Mouse (Mus musculus): ENCODE data around the gene Slc44a4. TPM values are rescaled to one million over a fixed set of nuclear protein-coding genes. Genes with fewer than 3 reads are reported as not detected.
"Not testable (repeated sequence)": the region's sequence is repeated elsewhere in the genome, so short reads cannot be mapped to it uniquely, and the experiment has no call there.

Slc44a4 gene
- polyA plus RNA-seq, 1 experiment from 2014 or later, result not detected

GRCm38 (mm10) chr17:34893072-34893824, 21.0 kb upstream of the Slc44a4 start:
- WGBS, result 72% methylated on average over 12 of the region's 12 CpGs
- Histone ChIP-seq H3K9me3 (no peaks in the 10 kb centered on the region), H3K27me3 (no peaks in the 10 kb centered on the region), H3K9ac (peak overlapping the region; percentile 53; the same call in 1 of the 2 replicates), H3K4me2 (replicated peaks) (peak overlapping the region; percentile 89), H3K27ac (peak overlapping the region; percentile 56; the same call in 1 of the 2 replicates), H3K4me1 (peaks cover 31% of the 10 kb centered on the region), H3K36me3 (peaks cover 9% of the 10 kb centered on the region), H3K4me3 (peak overlapping the region; percentile 77)
- ATAC-seq (ENCODE audit: low FRiP score, low read depth), result no peak

DNA sequence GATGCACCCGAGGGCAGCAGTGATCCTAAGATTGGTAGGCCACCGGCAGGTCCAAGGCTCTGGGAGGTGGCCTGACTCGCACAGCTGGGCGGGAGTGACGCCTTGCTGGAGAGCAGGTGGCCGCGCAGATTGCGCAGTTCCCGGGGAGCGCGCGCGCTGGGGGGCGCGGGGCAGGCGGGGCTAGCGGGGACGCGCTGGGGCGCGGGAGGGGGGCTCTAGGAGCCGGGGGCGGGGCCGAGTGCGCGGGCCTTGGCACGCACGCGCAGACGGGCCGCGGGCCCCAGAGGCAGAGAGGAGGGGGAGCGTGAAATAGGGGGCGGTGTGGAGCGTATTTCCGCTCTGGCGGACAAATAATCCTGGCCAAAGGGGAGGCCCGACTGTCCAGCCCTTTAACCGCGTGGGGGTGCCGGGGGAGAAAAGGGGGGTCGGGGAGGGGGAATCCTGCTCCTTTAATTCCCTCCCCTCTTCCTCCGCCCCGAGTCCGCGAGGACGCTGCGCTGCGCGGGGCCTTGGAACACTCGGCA, 20.1 kb upstream of the Slc44a4 start:
- peaks cover 9% of the 10 kb centered on the region for H3K36me3 ChIP-seq
- WGBS, result 1% methylated on average over 27 of the region's 51 CpGs
- peak overlapping the region; percentile 89 for H3K4me2 ChIP-seq (replicated peaks)
- peak overlapping the region; percentile 77 for H3K4me3 ChIP-seq
- H3K4me1 ChIP-seq, result peaks cover 31% of the 10 kb centered on the region
- H3K9me3 ChIP-seq, result no peaks in the 10 kb centered on the region
- peak overlapping the region; percentile 90 for H3K9ac ChIP-seq
- ATAC-seq (ENCODE audit: low FRiP score, low read depth), result peak; percentile 88
- peak overlapping the region; percentile 90 for H3K27ac ChIP-seq
- no peaks in the 10 kb centered on the region for H3K27me3 ChIP-seq

- Histone ChIP-seq H3K27ac (peak overlapping the region; percentile 90), H3K4me2 (replicated peaks) (peak overlapping the region; percentile 89), H3K4me1 (peaks cover 36% of the 10 kb centered on the region), H3K27me3 (no peaks in the 10 kb centered on the region), H3K9ac (peak overlapping the region; percentile 90), H3K9me3 (no peaks in the 10 kb centered on the region), H3K4me3 (peak overlapping the region; percentile 77), H3K36me3 (peaks cover 9% of the 10 kb centered on the region)
- WGBS, result 9% methylated on average over 49 of the region's 51 CpGs
- peak; percentile 10 for ATAC-seq (ENCODE audit: low FRiP score, low read depth)
Observed at GRCm38 (mm10) chr17:34894801-34895530, 19.3 kb upstream of the Slc44a4 start.

DNA sequence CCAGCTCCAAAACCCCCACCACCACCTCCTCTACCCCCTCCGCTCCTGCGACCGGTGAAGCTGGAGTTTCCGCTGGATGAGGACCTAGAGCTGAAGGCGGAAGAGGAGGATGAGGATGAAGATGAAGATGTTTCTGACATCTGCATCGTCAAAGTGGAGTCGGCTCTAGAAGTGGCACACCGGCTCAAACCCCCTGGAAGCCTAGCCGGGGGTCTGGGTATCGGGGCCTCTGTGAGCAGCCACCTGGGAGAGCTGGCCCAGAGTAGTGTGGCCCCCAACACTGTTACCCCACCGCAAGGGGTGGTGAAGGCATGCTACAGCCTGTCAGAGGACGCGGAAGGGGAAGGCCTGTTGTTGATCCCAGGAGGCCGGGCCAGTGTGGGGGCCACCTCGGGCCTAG, 18.5 kb upstream of the Slc44a4 start:
- peak overlapping the region; percentile 90 for H3K9ac ChIP-seq
- 96% methylated on average over 15 of the region's 15 CpGs for WGBS

GRCm38 (mm10) chr17:34896366-34896765, 17.9 kb upstream of the Slc44a4 start:
- H3K36me3 ChIP-seq, result peaks cover 13% of the 10 kb centered on the region
- H3K4me2 ChIP-seq (replicated peaks), result peak overlapping the region; percentile 89
- H3K9me3 ChIP-seq, result no peaks in the 10 kb centered on the region
- peak overlapping the region; percentile 77; the same call in 1 of the 2 replicates for H3K4me3 ChIP-seq
- no peak overlapping the region for H3K9ac ChIP-seq
- H3K27me3 ChIP-seq, result no peaks in the 10 kb centered on the region
- ATAC-seq (ENCODE audit: low FRiP score, low read depth), result no peak
- WGBS, result 89% methylated on average over 17 of the region's 17 CpGs
- peaks cover 44% of the 10 kb centered on the region for H3K4me1 ChIP-seq
- H3K27ac ChIP-seq, result no peak overlapping the region

More for the DNA sequence above, 18.5 kb upstream of the Slc44a4 start:
- H3K27me3 ChIP-seq, result no peaks in the 10 kb centered on the region
- no peak for ATAC-seq (ENCODE audit: low FRiP score, low read depth)
- peak overlapping the region; percentile 77 for H3K4me3 ChIP-seq
- peaks cover 44% of the 10 kb centered on the region for H3K4me1 ChIP-seq
- H3K4me2 ChIP-seq (replicated peaks), result peak overlapping the region; percentile 89
- H3K9me3 ChIP-seq, result no peaks in the 10 kb centered on the region
- peaks cover 9% of the 10 kb centered on the region for H3K36me3 ChIP-seq
- peak overlapping the region; percentile 90 for H3K27ac ChIP-seq

- peak overlapping the region; percentile 96 for H3K4me2 ChIP-seq (replicated peaks)
- H3K27me3 ChIP-seq, result no peaks in the 10 kb centered on the region
- peak overlapping the region; percentile 98 for H3K9ac ChIP-seq
- H3K4me3 ChIP-seq, result peak overlapping the region; percentile 92
- peaks cover 44% of the 10 kb centered on the region for H3K4me1 ChIP-seq
- no peak for ATAC-seq (ENCODE audit: low FRiP score, low read depth)
- peak overlapping the region; percentile 95 for H3K27ac ChIP-seq
- 23% methylated on average over 10 of the region's 10 CpGs for WGBS
- H3K9me3 ChIP-seq, result no peaks in the 10 kb centered on the region
- peaks cover 23% of the 10 kb centered on the region for H3K36me3 ChIP-seq
Observed at GRCm38 (mm10) chr17:34897373-34898159, 16.7 kb upstream of the Slc44a4 start.

- peak; percentile 48 for ATAC-seq (ENCODE audit: low FRiP score, low read depth)
- Histone ChIP-seq H3K4me2 (replicated peaks) (peak within 1 kb of the TSS; percentile 96), H3K27me3 (no peaks in the 10 kb centered on the region), H3K9ac (peak within 1 kb of the TSS; percentile 98), H3K9me3 (no peaks in the 10 kb centered on the region), H3K4me1 (peaks cover 44% of the 10 kb centered on the region), H3K27ac (peak within 1 kb of the TSS; percentile 95), H3K4me3 (peak within 1 kb of the TSS; percentile 92), H3K36me3 (peaks cover 29% of the 10 kb centered on the region)
- 0% methylated on average over 27 of the region's 44 CpGs for WGBS
Observed at GRCm38 (mm10) chr17:34898160-34898586, 16.1 kb upstream of the Slc44a4 start, which contains the start of the genes C2 and Ehmt2. TSS of gene C2 (minus strand) at chr17:34898265. TSS of gene Ehmt2 (plus strand) at chr17:34898469.

DNA sequence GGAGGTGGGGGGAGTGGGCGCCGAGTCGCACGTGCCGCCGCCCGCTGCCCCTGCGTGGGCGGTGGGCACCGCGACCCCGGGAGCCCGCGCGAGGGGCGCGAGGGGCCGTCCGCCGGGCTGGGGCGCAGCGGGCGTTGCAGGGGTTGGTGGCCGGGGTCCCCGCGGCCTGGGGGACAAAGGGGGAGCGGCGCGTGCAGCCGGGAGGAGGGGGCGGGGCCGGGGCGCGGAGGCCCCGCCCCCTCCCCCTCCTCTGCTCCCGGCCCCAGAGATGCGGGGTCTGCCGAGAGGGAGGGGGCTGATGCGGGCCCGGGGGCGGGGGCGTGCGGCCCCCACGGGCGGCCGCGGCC, 15.6 kb upstream of the Slc44a4 start:
- peaks cover 41% of the 10 kb centered on the region for H3K4me1 ChIP-seq
- 0% methylated on average over 7 of the region's 47 CpGs for WGBS
- H3K4me3 ChIP-seq, result peak overlapping the region; percentile 92
- H3K9me3 ChIP-seq, result no peaks in the 10 kb centered on the region
- no peaks in the 10 kb centered on the region for H3K27me3 ChIP-seq
- H3K27ac ChIP-seq, result peak overlapping the region; percentile 95
- no peak for ATAC-seq (ENCODE audit: low FRiP score, low read depth)
- peak overlapping the region; percentile 98 for H3K9ac ChIP-seq
- peak overlapping the region; percentile 96 for H3K4me2 ChIP-seq (replicated peaks)
- peaks cover 34% of the 10 kb centered on the region for H3K36me3 ChIP-seq

DNA sequence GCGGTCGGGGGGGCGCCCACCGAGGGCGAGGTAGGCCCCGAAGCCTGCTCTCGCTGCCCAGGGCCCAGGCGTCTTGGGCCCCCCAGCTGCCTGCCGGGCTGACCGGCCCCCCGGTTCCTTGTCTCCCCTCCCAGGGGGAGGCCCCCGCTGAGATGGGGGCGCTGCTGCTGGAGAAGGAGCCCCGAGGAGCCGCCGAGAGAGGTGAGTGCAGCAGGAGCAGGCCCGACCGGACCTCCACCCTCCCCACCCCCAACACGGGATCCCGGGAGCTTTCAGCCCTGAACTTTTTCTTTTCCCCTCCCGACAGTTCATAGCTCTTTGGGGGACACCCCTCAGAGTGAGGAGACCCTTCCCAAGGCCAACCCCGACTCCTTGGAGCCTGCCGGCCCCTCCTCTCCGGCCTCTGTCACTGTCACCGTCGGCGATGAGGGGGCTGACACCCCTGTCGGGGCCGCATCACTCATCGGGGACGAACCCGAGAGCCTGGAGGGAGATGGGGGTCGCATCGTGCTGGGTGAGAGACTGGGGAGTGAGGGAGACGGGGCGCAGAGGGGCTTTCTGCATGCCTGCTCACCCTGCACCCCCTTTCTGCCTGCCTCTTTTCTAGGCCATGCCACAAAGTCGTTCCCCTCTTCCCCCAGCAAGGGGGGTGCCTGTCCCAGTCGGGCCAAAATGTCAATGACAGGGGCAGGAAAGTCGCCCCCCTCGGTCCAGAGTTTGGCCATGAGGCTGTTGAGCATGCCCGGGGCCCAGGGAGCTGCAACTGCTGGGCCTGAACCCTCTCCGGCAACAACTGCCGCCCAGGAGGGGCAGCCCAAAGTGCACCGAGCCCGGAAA, 15.0 kb upstream of the Slc44a4 start:
- WGBS, result under 1% methylated on average over 39 of the region's 45 CpGs
- Histone ChIP-seq H3K4me1 (peaks cover 39% of the 10 kb centered on the region), H3K4me2 (replicated peaks) (peak overlapping the region; percentile 96), H3K4me3 (peak overlapping the region; percentile 92), H3K36me3 (peaks cover 40% of the 10 kb centered on the region), H3K27ac (peak overlapping the region; percentile 95), H3K9me3 (no peaks in the 10 kb centered on the region), H3K9ac (peak overlapping the region; percentile 98), H3K27me3 (no peaks in the 10 kb centered on the region)
- no peak for ATAC-seq (ENCODE audit: low FRiP score, low read depth)

DNA sequence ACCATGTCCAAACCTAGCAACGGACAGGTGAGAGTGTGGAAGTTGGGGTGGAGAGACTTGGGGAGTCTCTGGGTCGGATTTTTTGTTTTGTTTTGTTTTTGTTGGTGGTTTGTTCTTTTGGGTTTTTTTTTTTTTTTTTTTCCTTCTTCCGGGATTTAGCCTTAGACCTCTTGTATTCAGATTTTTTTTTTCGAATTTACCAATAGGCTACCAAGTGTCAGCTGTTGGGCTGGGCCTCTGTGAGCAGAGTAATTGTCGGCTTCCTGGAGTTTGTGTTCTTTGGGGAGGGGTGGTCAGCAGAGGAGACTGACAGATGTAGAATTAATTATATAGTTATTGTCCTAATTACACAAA, 14.4 kb upstream of the Slc44a4 start:
- Histone ChIP-seq H3K4me2 (replicated peaks) (peak overlapping the region; percentile 96), H3K9ac (peak overlapping the region; percentile 98), H3K4me1 (peaks cover 39% of the 10 kb centered on the region), H3K9me3 (no peaks in the 10 kb centered on the region), H3K4me3 (peak overlapping the region; percentile 92), H3K27me3 (no peaks in the 10 kb centered on the region), H3K36me3 (peaks cover 46% of the 10 kb centered on the region), H3K27ac (peak overlapping the region; percentile 95)
- 3% methylated on average over 5 of the region's 5 CpGs for WGBS
- no peak for ATAC-seq (ENCODE audit: low FRiP score, low read depth)

GRCm38 (mm10) chr17:34900826-34901225, 13.4 kb upstream of the Slc44a4 start:
- Histone ChIP-seq H3K4me3 (peak overlapping the region; percentile 92; the same call in 1 of the 2 replicates), H3K4me1 (peaks cover 31% of the 10 kb centered on the region), H3K36me3 (peaks cover 53% of the 10 kb centered on the region), H3K4me2 (replicated peaks) (peak overlapping the region; percentile 96; the same call in 1 of the 2 replicates)
- H3K27ac ChIP-seq; ATAC-seq (ENCODE audit: low FRiP score, low read depth); H3K27me3 ChIP-seq; H3K9ac ChIP-seq; H3K9me3 ChIP-seq: not testable (repeated sequence)

Data from limb, embryonic 13.5 days (tissue).